Mouse (Mus musculus): ENCODE measurements around the gene Ube2v1.
A peak's percentile ranks its signal among the peaks of the same experiment; 100 is the strongest.

Ube2v1 gene

DNA sequence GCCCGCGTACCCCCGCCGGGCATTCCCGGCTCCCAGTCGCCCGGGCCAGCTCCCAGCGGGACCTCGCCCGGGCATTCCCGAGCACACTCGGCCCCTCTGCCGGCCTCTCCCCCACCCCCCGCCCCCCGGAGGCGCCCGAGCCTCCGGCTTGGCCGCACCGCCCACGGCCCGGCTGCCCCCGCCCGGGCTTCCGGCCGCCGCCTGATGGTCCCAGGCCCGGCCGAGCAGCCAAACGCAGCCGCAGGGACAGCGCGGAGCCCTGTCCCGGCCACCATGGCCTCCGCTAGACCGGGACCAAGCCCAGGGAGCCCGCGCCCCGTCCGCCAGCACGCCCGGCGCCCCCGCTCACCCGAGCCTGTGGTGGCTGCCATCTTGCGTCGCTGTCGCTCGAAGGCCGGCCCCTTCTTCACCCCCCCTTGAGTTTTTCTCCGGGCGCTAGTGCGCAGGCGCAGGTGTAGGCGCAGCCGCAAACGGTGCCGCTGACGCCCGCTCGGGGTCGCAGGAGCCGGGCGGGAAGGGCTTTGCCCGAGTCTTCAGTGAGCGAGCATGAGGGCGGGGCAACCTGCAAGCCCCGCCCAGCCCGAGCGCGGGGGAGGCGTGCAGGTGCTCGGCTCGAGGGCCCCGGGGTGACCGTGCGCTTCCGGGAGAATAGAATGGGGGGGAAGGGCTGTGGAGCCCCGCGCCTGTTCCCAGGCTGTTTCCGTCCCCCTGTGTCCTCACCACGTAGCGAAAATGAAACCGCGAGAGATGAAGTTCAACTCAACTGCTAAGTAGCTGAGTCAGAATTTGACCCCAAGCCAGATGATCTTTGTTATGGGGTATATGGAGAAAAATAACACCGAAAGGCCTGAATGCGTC, at the start of gene Ube2v1:
Gene Ube2v1 (minus strand): TSS at position 505 of the 858 bp plus-strand sequence.
- peak; percentile 96 to 97 for DNase-seq (ENCODE audit: low spot score in 2 of 2)

DNA sequence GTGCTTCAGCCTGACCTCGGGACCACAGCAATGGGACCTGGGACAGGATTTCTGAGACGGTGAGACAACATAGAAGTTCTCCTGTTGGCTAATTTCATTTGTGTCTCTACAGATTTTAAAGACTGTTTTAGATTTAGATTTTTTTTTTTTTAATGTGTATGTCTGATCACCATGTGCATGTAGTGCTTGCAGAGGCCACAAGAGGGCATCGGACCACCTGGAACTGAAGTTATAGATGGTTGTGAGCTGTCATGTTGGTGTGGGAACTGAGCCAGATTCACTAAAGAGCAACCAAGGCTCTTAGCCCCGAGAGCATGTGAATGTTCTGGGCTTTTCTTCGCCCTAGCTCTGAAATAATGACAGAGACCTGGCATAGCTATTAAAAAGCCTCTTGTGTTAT, 48.8 kb upstream of the Ube2v1 start:
- DNase-seq (ENCODE audit: low spot score in 2 of 2), result peak; percentile 68 to 85

DNA sequence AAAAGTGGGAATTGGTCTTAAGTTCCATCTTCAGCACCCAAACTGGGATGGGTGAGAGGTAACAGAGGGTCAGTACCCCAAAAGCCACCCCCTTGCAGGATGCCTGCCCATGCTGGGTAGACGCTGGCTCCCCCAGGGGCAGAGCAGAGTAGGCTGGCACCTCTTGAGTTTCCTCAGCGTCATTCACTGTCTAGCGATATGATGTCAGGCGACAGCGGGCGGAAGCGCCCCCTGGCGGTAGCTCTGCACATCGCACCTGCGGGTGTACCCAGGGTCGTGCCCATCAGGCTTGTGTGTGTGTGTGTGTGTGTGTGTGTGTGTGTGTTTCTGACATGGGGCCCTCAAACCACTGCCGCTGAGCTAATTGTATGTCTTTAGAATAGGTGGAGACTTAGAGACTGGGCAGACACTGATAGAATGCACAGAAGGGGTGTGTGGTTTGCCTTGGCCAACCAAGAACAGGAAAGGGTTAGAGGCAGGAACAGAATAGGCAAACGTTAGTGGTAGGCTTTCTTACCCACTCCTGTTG, 48.1 kb upstream of the Ube2v1 start:
- DNase-seq (ENCODE audit: low spot score in 2 of 2), result peak; percentile 93

DNA sequence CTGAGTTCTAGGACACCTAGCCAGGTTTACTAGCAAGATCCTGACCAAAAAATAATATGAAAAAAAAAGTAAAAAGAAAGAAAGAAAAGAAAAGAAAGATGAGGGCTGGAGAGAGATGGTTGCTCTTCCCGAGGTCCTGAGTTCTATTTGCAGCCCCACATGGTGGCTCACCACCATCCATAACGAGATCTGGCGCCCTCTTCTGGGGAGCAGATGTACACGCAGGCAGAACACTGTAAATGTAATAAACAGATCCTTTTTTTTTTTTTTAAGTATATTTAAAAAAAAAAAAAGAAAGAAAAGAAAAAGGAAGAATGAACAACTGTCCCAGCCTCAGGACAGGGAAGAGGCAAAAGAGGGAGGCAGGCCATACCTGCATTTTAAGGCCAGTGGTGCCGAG, 46.7 kb upstream of the Ube2v1 start:
- DNase-seq (ENCODE audit: low spot score in 2 of 2), result peak in 1 of 2 experiments; percentile 71

DNA sequence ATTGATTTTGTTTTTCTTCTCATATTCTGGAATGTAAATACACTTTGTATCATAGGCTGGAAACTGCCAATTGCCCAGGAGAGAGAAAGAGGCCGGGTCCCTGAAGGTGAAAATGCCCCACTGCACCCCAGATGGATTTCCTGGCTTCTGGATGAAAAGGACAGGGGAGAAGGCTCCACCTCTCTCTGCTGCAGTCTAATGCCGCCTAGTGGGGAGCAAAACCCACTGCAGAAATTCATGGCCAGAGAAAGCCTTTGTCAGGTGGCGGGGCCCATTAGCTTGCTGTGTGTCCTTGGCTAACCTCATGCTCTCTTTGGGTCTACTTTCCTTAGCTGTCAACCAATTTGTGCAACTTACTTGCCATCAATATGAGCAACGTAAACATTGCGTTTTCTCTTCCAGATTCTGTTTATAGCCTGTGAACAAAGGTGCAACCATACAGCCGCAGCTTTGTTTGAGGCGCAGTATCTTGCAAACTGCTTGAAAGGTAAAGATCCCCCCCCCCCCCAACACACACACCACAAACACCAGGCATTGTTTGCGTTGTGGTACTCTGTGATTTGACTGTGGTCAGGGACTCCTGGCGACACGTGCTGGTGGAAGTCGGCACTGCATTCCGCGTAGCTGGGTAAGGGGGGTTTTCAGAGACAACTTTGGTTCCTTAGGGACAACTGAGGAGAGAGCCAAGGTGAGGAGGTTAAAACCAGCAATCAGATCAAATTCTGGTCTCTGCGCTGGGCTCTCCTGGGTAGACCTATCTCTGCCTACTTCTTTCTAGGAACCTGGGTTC, 43.4 kb upstream of the Ube2v1 start:
- peak in 1 of 2 experiments; percentile 64 for DNase-seq (ENCODE audit: low spot score in 2 of 2)

DNA sequence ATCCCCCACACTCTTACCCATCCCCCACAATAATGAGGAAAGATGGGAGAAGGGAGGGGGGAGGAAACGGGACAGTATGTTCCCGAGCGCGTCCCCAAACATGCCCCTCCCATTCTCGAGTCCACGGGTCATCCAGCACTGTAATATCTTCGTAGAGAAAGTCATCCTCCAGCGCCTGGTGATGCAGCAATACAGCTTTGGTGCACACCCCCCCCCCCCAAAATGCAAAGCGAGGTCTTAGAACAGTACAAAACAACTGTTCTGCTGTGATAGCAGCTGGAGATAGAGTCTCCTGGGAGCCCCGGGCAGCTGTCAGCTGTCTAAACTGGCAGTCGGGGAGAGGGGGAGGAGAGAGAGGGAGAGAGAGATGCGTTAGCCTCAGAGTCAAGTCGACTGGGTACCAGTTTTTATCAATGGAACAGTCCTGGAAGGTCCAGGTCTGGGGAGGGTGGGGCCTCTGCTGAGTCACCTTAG, 40.4 kb upstream of the Ube2v1 start:
- peak in 1 of 2 experiments; percentile 74 for DNase-seq (ENCODE audit: low spot score in 2 of 2)

DNA sequence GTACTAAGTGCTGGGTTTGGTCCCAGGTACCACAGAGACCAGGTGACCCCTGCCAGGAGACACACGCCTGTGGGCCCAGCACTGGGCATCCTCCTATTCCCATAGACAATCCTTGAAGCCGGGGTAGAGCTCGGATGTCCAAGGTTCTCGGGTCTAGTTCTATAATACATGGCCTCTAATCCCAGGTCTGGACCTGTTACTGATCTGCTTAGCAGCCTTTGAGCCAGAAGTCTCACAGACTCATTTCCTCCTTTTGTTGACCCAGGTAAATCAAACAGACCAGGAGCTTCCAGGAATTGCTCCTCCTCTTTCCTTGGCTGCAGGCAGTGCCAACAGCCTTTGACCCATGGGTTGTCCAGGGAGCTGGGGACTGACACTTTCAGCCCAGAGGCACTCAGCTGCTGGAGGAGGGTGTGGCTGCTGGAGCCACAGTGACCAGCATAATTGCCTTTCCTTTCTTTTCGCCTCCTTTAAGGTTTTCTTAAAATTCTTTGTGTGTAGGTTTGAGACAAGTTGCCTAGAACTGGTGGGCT, 39.3 kb upstream of the Ube2v1 start:
- no peak for DNase-seq (ENCODE audit: low spot score in 2 of 2)

DNA sequence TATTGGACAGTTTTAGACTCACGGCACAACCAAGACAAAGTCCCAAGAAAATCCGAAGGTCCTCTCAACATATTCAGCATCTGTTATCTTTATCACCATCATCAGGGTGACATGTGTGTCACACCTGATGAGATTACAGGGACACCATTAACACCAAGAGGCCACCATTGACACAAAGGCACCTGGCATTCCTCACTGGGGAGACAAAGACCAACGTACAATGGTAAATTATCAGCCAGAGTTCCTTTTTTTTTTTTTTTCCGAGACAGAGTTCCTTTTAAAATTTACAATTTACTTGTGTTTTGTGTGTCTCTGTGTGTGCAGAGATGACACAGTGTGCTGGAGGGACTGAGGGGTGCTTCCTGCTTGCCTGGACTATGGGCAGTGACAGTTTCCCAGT, 37.5 kb upstream of the Ube2v1 start:
- DNase-seq (ENCODE audit: low spot score in 2 of 2), result no peak

DNA sequence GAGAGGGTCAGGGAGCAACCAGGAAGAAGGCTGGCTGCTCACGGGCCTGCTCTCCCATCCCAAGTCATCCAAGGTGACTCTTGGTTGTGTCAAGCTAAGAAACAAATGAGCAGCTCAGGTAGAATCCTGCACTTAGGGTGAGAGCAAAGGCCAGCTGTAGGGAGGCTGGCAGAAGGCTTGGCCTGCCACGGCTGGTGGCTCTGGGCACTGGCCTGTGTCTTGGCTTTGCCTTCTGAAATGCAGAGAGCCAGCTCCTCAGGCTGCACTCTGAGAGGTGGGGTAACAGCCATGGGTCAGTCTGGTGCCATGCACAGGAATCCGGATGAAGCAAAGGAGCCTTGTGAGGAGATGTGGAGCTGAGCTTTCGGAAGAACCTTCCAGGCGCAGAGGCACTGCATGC, 36.5 kb upstream of the Ube2v1 start:
- DNase-seq (ENCODE audit: low spot score in 2 of 2), result no peak

DNA sequence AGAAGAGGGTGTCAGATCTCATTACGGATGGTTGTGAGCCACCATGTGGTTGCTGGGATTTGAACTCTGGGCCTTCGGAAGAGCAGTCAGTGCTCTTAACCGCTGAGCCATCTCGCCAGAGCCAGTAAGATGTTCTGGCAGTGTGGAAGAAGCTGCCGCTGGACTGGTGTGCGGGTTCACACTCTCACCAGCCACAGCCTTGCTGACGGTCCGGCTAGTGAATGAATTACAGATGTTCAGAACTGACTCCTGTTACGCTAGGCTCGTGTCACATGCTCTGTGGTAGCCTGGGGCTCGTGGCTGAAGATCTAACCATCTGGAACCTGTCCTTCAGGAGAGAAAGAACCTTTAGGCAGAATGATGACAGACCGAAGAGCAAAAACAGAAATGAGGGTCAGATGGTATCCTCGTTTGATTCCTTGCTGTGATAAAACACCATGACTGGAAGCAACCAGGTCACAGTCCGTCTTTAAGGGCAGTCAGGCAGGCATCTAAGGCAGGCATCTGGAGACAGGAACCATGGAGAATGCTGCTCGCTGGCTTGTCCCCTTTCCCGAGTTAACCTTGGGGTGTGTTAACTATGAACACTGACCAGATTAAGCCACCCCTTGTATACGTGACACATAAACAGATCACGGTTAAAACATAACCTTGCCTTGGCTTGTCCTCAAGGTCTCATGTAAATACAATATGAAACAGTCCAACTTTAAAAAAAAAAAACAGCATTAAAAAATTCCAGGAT, 34.2 kb upstream of the Ube2v1 start:
- no peak for DNase-seq (ENCODE audit: low spot score in 2 of 2)

DNA sequence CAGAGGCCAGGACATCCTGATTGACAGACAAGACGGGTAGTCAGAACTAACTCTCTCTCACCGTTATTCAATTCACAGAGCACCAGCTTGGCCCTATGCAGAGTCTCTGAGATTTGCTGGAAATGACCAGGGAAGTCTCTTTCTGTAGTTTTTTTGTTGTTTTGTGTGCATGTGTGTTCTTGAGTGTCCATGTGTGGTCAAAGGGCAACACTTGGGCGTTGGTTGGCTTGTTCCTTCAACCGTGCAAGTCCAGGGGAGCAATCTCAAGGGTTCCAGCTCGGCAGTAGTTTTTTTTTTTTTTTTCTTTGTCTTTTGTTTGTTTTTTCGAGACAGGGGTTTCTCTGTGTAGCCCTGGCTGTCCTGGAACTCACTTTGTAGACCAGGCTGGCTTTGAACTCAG, 30.8 kb upstream of the Ube2v1 start:
- no peak for DNase-seq (ENCODE audit: low spot score in 2 of 2)

DNA sequence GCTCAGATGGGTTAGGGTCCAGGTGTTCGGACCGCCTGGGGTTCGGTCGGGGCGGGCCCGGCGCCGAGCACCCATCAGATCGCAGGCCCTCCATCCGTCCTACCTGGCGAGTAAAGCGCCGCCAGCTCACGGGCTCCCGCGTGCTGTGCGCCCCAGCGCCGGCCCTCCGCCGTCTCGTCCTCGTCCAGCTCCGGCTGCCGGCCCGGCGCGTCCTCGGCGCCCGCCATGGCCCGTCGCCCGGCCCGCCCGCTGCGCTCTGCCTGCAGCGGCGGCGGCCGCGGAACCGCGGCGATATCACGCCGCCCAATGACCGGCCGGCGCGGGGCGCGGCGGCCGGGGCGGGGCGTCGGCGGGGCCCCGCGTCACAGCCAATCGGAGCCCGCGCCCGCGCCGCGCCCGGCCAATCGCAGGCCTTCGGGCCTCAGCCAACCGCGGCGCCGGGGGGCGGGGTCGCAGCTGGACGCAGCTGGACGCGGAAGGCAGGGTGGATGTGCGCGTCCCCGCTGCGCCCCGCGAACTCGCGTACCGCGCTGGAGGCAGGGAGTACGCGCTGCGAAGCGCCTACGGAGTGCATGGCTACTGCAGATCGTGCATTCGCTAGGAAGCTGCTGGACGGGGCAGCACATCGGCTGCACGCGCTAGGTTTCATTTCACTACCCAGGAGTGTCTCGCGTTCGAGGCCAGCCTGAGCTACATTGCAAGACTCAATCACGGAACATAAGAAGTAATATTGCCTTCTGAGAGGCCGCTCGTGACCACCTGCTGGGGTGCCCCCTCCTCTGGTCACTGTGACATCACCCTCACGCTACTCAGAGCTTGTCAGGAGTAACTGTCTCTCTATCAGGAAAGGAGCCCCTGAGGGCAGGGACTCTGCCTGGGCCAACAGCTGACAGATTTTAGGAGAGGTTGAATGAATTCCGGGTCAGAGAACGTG, 29.6 kb upstream of the Ube2v1 start, which contains the start of gene Gm20431:
Gene Gm20431 (minus strand): TSS at position 227 of the 934 bp plus-strand sequence.
- peak; percentile 92 to 98 for DNase-seq (ENCODE audit: low spot score in 2 of 2)

DNA sequence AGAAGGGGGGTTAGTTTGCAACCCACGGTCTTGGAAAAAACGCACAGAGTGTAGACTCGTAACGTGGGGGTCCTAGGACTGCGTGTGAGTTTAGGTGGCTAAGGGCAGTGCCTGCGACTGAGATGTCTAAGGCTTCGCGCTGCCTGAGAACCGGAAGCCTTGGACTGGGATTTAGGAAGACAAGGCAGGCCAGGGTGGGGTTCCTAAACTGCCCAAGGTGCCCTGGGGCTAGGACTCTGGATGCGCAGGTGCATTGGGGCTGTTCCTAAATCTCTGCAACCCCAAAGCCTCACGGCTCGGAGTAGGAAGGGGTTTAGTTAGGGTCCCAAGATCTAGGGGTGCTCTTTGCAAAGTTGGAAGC, 28.7 kb upstream of the Ube2v1 start:
- peak; percentile 42 to 43 for DNase-seq (ENCODE audit: low spot score in 2 of 2)

DNA sequence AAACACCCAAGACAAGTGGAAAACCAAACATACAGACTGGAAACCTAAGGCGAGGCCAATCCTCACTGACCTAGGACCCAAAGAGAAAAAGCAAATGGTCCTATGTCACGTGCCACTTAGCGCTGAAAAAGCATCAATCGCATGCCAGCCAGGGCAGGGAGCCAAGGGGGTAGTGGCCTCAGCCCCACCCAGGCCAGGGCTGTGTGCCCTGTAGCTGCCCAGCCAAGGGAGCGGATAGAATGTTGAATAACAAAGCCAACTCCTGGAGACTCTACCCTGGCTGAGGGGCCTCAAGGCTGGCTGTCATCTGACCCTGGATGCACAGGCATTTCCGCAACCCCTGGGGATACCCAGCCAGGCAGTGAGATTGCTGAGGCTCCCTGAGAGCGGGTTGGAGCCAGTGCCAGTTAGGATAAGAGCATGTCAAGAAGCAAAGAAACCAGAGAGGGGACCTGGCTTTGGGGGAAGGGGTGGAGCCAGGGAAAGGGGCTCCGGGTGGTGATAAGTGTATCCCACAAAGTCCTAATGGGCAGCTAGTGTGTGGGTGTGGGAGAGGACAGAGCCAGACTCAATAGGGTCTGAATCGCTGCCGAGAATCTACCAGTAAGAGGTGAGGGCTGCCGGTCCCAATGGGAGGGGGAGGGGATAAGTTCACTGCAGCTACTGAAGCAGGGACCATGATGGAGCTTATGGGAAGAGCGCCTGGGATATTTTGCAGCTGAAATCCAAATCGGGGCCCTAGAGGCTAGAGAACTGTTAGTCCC, 28.1 kb upstream of the Ube2v1 start:
- peak; percentile 41 to 56 for DNase-seq (ENCODE audit: low spot score in 2 of 2)

DNA sequence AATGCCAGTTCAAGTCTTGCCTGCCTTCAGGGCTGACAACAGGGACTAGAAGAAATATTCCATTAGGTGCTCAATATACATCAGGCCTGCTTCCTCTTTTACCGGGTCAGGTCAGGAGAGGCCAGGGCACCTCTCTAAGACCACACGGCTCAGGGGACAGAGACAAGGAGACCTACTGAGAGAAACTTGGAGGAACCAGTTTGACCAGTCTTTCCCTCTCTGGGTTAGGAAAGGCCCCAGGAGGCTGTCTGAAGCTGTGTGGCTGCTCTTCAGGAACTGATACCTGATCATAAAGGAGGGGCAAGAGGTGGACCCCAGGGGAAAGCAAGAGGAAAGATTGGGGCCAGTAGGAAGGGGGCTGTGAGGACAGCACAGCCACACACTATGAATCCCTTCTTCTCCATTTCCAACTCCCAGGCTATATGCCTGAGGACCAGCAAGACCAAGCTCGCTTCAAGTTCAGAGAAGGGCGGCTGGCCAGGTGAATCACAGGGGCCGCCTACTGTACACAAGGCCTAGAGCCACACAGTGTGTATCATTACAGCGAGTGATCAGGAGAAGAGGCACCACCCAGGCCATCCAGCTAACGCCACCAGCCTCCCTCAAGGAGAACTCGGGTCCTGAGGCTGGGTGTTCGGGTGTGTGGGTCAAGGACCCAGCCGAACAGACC, 27.4 kb upstream of the Ube2v1 start:
- DNase-seq (ENCODE audit: low spot score in 2 of 2), result peak in 1 of 2 experiments; percentile 18

DNA sequence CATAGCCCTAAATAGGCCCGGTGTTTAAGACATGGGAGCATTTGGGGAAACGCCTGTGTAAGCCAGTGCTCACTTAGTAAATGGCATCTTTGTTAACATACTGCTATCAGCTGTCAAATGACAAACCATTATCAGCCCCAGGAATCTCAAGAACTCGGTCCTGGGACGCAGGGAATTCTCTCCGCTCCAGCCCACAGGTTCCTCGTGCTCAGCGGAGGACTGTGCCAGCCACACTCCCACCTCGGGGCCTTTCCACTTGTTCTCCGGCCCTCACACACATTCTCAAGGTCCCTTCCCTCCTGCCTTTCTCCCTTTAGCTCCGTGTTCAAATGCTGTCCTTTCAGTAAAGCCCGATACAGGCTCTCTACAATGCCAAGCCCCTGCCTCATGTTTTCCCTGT, 26.8 kb upstream of the Ube2v1 start:
- DNase-seq (ENCODE audit: low spot score in 2 of 2), result no peak

DNA sequence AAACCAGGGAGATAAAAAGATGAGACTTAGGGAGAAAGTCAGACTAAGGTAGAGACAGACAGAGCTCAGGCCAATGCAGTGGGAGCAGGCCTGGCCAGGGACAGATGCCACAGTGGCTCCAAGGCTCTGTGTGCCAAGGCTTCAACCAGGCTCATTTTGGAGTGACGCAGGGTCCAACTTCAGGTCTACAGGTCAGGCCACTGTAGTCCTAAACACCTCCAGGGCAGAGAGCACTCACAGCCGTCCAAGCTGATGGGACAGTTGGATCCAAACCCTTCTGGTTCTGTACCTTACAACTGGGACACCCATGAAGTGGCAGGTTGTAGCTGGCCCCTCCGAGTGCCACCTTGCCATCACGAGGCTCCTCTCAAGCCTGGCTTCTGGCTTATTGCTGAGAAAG, 26.1 kb upstream of the Ube2v1 start:
- DNase-seq (ENCODE audit: low spot score in 2 of 2), result no peak

DNA sequence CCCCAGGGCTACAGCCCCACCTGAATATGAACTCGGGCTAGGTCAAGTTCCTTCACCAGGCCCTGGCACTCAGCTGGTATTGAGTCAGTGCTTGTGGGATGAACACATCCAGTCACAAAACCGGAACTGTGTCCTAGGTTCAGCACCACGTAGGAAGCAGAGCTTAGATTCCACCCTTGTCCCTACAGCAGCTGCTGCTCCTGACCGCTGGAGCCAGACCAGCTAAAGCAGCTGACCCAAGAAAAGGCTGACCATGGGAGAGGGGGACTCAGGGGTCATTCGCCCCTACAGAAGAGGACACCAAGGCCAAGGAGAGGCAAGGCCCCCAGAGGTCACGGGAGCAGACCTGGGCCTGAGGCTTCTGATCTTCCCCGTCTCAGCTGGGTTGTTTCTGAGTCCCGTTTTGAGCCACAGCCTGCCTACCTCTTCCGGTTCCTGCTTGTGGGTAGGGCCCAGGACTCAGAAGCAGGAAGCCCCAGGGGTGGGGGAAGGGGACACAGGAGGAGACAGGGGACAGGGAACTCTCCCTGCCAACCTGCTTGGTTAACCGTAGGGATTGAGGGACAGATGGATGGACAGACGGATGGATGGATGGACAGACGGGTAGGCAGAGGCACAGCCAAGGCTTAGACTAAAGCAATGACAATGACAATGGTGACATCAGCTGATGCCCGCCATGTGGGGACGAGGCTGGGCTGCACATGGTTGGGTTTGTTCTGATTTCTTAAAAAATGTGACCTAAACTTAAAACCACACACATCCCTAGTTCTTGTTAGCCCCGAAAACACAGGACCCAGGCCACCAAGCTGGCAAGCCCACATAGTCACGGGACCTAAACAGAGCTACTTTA, 25.0 kb upstream of the Ube2v1 start:
- peak; percentile 54 to 78 for DNase-seq (ENCODE audit: low spot score in 2 of 2)
